Mouse (Mus musculus): ENCODE measurements around the gene Kdm5d. TPM values are rescaled to one million over a fixed set of nuclear protein-coding genes. Genes with fewer than 3 reads are reported as not detected.
A peak's percentile ranks its signal among the peaks of the same experiment; 100 is the strongest.

Kdm5d gene
- polyA plus RNA-seq (2015; fragmentation: Nextera tagmentation; extraction: Ambion mirVana), result 9.4 and 13.5 TPM in 2 replicates

DNA sequence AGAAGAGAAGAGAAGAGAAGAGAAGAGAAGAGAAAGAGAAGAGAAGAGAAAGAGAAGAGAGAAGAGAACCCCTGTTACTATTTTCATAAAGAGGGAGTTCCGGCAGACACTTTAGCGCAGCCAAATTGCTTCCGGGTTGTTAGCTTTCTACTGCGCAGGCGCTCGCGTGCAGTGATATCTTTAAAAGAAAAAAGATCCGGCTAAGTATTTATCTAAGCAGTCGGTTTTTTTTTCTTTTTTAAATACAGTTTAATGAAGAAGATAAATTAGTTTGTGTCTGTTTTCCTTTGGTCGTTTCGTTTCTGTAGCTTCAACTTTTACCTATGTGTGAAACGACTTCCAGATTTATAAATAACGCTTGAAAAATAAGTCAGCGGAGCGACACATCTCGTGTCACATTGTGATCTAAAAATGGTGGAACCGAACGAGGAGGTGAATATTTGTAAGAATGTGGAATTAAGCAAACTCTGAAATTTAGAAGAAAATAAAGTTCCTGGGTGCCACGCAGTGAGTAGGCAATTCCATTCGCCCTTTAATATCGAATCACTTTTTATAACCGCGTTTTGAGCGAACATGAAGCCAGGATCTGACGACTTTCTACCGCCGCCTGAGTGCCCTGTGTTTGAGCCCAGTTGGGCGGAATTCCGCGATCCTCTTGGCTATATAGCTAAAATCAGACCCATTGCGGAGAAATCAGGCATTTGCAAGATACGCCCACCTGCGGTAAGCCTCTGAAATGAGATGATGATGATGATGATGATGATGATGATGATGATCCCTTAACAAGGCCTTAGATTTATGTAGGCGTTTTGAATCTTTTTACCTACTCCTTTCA lies at the start of gene Kdm5d:
Kdm5d (plus strand) TSS at position 396 of the 835 bp plus-strand sequence.
- Histone ChIP-seq H3K4me1 (replicated peaks) (no peaks in the 10 kb centered on the region), H3K4me3 (peak within 1 kb of the TSS; percentile 42), H3K4me2 (peak within 1 kb of the TSS; percentile 42), H3K9ac (peak within 1 kb of the TSS; percentile 64), H3K27ac (no peak within 1 kb of the TSS; the same call in 1 of the 2 replicates), H3K9me3 (no peaks in the 10 kb centered on the region), H3K36me3 (no peaks in the 10 kb centered on the region), H3K27me3 (no peaks in the 10 kb centered on the region)
- WGBS, result 2% methylated on average over 34 of the region's 34 CpGs
- no peak for ATAC-seq (ENCODE audit: low FRiP score)

DNA sequence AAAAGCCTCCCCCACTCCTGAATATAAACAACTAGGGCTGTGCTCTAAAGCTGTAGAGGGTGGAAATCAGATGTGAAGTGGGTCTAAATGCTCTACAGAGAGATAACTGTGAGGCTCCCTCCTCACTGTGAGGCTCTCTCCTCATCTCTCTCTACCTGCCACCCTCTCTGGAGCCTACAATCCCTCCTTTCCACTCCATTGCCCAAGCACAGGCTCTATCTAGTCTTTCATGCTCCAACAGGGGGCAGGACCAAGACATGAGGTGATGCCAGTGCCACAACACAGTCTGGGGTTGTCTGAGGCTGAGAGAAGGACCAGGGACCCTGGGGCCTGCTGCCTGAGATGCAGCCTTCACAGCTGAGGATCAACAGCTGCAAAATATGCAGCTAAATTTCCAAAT lies 25.2 kb upstream of the Kdm5d start:
- Histone ChIP-seq H3K9ac (no peak overlapping the region), H3K4me1 (replicated peaks) (no peaks in the 10 kb centered on the region), H3K27ac (peak overlapping the region; percentile 23; the same call in 1 of the 2 replicates), H3K4me3 (no peak overlapping the region), H3K9me3 (no peaks in the 10 kb centered on the region), H3K36me3 (no peaks in the 10 kb centered on the region), H3K27me3 (no peaks in the 10 kb centered on the region), H3K4me2 (no peak overlapping the region)
- peak; percentile 77 for ATAC-seq (ENCODE audit: low FRiP score)

DNA sequence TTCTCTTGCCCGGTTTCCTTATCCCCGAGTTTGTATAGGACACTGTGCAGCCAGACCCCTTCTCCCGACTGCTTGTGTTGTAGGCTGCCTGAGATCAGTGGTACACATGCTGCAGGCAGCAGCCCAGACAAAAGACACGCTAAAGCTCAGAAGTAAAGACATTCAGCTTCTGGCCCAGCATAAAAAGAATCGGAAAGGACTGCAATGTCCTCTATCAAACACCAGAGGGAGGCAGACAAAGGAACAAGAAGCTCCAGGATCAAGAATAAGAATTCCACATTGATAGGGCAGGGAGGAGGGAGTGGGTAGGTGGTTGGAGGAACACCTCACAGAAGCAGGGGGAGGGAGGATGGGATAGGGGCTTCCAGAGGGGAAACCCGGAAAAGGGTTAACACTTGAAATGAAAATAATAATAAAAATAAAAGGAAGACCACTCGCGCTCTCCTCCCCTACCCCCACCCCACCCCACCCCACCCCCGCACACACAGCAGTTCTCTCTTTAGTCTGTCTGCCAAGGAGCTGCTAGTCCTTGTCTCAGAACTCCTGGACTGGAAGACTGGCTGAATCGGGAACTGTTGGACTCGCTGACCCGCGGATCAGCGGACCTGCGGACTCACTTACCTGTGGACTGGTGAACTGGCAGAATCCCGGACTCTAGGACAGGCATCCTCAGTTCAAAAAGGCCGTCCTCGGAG lies 24.6 kb upstream of the Kdm5d start:
- Histone ChIP-seq H3K4me1 (replicated peaks) (no peaks in the 10 kb centered on the region), H3K4me2 (no peak overlapping the region), H3K27ac (peak overlapping the region; percentile 23; the same call in 1 of the 2 replicates), H3K9me3 (no peaks in the 10 kb centered on the region), H3K27me3 (no peaks in the 10 kb centered on the region), H3K36me3 (no peaks in the 10 kb centered on the region), H3K4me3 (no peak overlapping the region), H3K9ac (no peak overlapping the region)
- WGBS, result 34% methylated on average over 12 of the region's 18 CpGs
- ATAC-seq (ENCODE audit: low FRiP score), result peak; percentile 87

Small RNAs within 50 kb of the gene (microRNA-seq; reads per million reads assigned to microRNA genes)
- gene Gm47281, result not detected

Other genes starting within 250 kb of the Kdm5d start
- not detected in 2 replicates for gene Zfy1, start 100.4 kb upstream of the Kdm5d start, polyA plus RNA-seq (2015; fragmentation: Nextera tagmentation; extraction: Ambion mirVana)
- gene Uba1y, start 79.1 kb upstream of the Kdm5d start, polyA plus RNA-seq (2015; fragmentation: Nextera tagmentation; extraction: Ambion mirVana), result 0.14 TPM in 1 of 2 replicates, not detected in the other
- gene Eif2s3y, start 112.8 kb downstream of the Kdm5d start, polyA plus RNA-seq (2015; fragmentation: Nextera tagmentation; extraction: Ambion mirVana), result 42.7 and 55.4 TPM in 2 replicates

All from hindbrain, embryonic 13.5 days (tissue).